Mouse (Mus musculus): Measurements from ENCODE around the gene Taf8. TPM values are rescaled to one million over a fixed set of nuclear protein-coding genes. Genes with fewer than 3 reads are reported as not detected.
A peak's percentile ranks its signal among the peaks of the same experiment; 100 is the strongest.

Gene Taf8
- 14.2 and 14.3 TPM in 2 replicates for polyA plus RNA-seq (2015; fragmentation: Nextera tagmentation; extraction: Ambion mirVana)

- H3K27ac ChIP-seq (ENCODE audit: low read length) = peak within 1 kb of the TSS; percentile 92
- peaks cover 20% of the 10 kb centered on the region for H3K36me3 ChIP-seq (ENCODE audit: control insufficient read depth, insufficient read depth)
- peaks cover 34% of the 10 kb centered on the region for H3K4me1 ChIP-seq (ENCODE audit: control insufficient read depth, low read depth, low read length)
- peak within 1 kb of the TSS; percentile 72 for H3K4me2 ChIP-seq (ENCODE audit: low read depth, low read length)
- peak within 1 kb of the TSS; percentile 84 for H3K4me3 ChIP-seq (ENCODE audit: low read depth, low read length)
- H3K9me3 ChIP-seq (replicated peaks; ENCODE audit: control insufficient read depth, low read length) = no peaks in the 10 kb centered on the region
- peak; percentile 92 for ATAC-seq (ENCODE audit: low read depth)
- no peaks in the 10 kb centered on the region for H3K27me3 ChIP-seq (ENCODE audit: control insufficient read depth, insufficient read depth, low read depth, low read length)
- H3K9ac ChIP-seq (ENCODE audit: low read depth, low read length) = peak within 1 kb of the TSS; percentile 92
- WGBS (ENCODE audit: insufficient replicate concordance) = 2% methylated on average over 40 of the region's 40 CpGs
Measured at GRCm38 (mm10) chr17:47501946-47502706, at the start of gene Taf8. Gene Taf8, minus strand, starts transcription at chr17:47502292.

DNA sequence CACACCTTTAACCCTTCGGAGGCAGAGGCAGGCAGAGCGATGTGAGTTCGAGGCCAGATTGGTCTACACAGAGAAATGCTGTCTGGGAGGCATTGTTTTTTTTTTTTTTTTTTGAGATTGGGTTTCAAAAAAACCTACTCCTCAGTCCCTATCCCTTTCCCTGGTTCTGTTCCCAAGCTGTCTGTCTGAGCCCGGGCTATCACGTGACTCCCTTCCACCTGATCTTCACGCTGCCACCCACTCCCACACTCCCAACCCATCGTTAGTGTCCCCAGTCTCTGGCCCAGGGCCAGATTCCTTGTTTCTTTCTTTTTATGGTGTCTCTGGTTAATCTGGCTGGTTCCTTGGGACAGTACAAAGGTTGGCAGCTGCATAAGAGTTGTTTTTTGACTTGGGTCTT lies 49.0 kb upstream of the Taf8 start:
- no peaks in the 10 kb centered on the region for H3K27me3 ChIP-seq (ENCODE audit: control insufficient read depth, insufficient read depth, low read depth, low read length)
- H3K9me3 ChIP-seq (replicated peaks; ENCODE audit: control insufficient read depth, low read length) = no peaks in the 10 kb centered on the region
- WGBS (ENCODE audit: insufficient replicate concordance) = 71% methylated on average over 7 of the region's 7 CpGs
- H3K9ac ChIP-seq (ENCODE audit: low read depth, low read length) = no peak overlapping the region
- no peak overlapping the region for H3K27ac ChIP-seq (ENCODE audit: low read length)
- H3K4me3 ChIP-seq (ENCODE audit: low read depth, low read length) = no peak overlapping the region
- peaks cover 11% of the 10 kb centered on the region for H3K4me1 ChIP-seq (ENCODE audit: control insufficient read depth, low read depth, low read length)
- no peaks in the 10 kb centered on the region for H3K36me3 ChIP-seq (ENCODE audit: control insufficient read depth, insufficient read depth)
- no peak for ATAC-seq (ENCODE audit: low read depth)
- no peak overlapping the region for H3K4me2 ChIP-seq (ENCODE audit: low read depth, low read length)

DNA sequence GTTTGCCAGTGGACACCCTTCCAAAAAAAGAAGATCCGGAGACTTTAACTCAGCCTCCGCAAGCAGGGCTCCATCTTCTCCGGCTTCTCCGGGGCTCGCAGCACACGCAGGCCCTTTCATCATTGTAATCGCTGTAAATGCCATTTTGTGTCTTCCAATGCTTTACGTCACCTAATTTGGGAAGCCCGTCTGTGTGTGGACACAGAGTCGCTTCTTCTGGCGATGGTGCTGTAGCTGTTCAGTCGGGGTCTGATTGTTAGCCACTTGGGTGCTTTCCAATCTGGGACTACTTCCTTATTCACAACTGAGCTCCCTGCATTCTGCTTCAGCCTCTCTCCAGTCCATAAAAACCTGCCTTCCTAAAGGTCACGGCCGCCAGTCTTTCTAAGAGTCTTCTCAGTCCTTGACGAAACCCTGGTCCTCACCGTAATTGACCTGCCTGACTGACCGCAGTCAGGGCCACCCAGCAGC lies 43.8 kb upstream of the Taf8 start:
- H3K27ac ChIP-seq (ENCODE audit: low read length) = no peak overlapping the region

DNA sequence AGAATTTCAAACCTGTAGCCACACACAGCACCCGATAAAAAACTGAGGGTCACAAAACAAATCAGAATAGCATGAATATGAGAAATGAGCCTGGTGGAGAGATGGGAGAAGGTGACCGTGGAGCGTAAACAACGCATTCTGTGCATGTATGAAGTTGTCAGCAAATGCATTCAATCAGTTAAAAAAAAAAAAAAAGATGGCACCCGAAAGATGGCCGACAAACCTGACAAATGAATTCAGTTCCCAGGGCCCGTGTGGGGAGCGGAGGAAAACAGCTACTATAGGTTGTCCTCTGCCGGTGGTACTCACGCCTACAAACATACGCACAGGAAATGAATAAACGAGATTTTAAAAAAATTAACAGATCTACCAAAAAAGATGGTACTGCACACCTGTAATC lies 43.1 kb upstream of the Taf8 start:
- WGBS (ENCODE audit: insufficient replicate concordance) = 85% methylated on average over 12 of the region's 12 CpGs
- no peak for ATAC-seq (ENCODE audit: low read depth)

More for the DNA sequence above, 43.8 kb upstream of the Taf8 start:
- no peak overlapping the region for H3K9ac ChIP-seq (ENCODE audit: low read depth, low read length)
- H3K4me2 ChIP-seq (ENCODE audit: low read depth, low read length) = no peak overlapping the region
- no peaks in the 10 kb centered on the region for H3K27me3 ChIP-seq (ENCODE audit: control insufficient read depth, insufficient read depth, low read depth, low read length)
- H3K4me1 ChIP-seq (ENCODE audit: control insufficient read depth, low read depth, low read length) = peaks cover 30% of the 10 kb centered on the region
- H3K36me3 ChIP-seq (ENCODE audit: control insufficient read depth, insufficient read depth) = no peaks in the 10 kb centered on the region
- no peaks in the 10 kb centered on the region for H3K9me3 ChIP-seq (replicated peaks; ENCODE audit: control insufficient read depth, low read length)
- 88% methylated on average over 17 of the region's 17 CpGs for WGBS (ENCODE audit: insufficient replicate concordance)
- no peak overlapping the region for H3K4me3 ChIP-seq (ENCODE audit: low read depth, low read length)
- ATAC-seq (ENCODE audit: low read depth) = no peak

GRCm38 (mm10) chr17:47543051-47543650 lies 41.1 kb upstream of the Taf8 start:
- Histone ChIP-seq H3K9me3 (replicated peaks; ENCODE audit: control insufficient read depth, low read length) (no peaks in the 10 kb centered on the region), H3K27ac (ENCODE audit: low read length) (peak overlapping the region; percentile 5), H3K4me3 (ENCODE audit: low read depth, low read length) (no peak overlapping the region), H3K9ac (ENCODE audit: low read depth, low read length) (no peak overlapping the region), H3K4me2 (ENCODE audit: low read depth, low read length) (no peak overlapping the region), H3K36me3 (ENCODE audit: control insufficient read depth, insufficient read depth) (no peaks in the 10 kb centered on the region), H3K27me3 (ENCODE audit: control insufficient read depth, insufficient read depth, low read depth, low read length) (no peaks in the 10 kb centered on the region), H3K4me1 (ENCODE audit: control insufficient read depth, low read depth, low read length) (peaks cover 36% of the 10 kb centered on the region)
- WGBS (ENCODE audit: insufficient replicate concordance) = 43% methylated on average over 7 of the region's 7 CpGs
- peak; percentile 46; the same call in 1 of the 2 replicates for ATAC-seq (ENCODE audit: low read depth)

More for the DNA sequence above, 43.1 kb upstream of the Taf8 start:
- Histone ChIP-seq H3K4me3 (ENCODE audit: low read depth, low read length) (no peak overlapping the region), H3K4me2 (ENCODE audit: low read depth, low read length) (no peak overlapping the region), H3K36me3 (ENCODE audit: control insufficient read depth, insufficient read depth) (no peaks in the 10 kb centered on the region), H3K9ac (ENCODE audit: low read depth, low read length) (no peak overlapping the region), H3K27me3 (ENCODE audit: control insufficient read depth, insufficient read depth, low read depth, low read length) (no peaks in the 10 kb centered on the region), H3K9me3 (replicated peaks; ENCODE audit: control insufficient read depth, low read length) (no peaks in the 10 kb centered on the region), H3K4me1 (ENCODE audit: control insufficient read depth, low read depth, low read length) (peaks cover 26% of the 10 kb centered on the region), H3K27ac (ENCODE audit: low read length) (no peak overlapping the region)

- no peak overlapping the region for H3K4me3 ChIP-seq (ENCODE audit: low read depth, low read length)
- H3K27me3 ChIP-seq (ENCODE audit: control insufficient read depth, insufficient read depth, low read depth, low read length) = no peaks in the 10 kb centered on the region
- H3K4me1 ChIP-seq (ENCODE audit: control insufficient read depth, low read depth, low read length) = peaks cover 45% of the 10 kb centered on the region
- H3K27ac ChIP-seq (ENCODE audit: low read length) = peak overlapping the region; percentile 13; the same call in 1 of the 2 replicates
- WGBS (ENCODE audit: insufficient replicate concordance) = 23% methylated on average over 5 of the region's 5 CpGs
- no peaks in the 10 kb centered on the region for H3K36me3 ChIP-seq (ENCODE audit: control insufficient read depth, insufficient read depth)
- H3K9me3 ChIP-seq (replicated peaks; ENCODE audit: control insufficient read depth, low read length) = no peaks in the 10 kb centered on the region
- H3K9ac ChIP-seq (ENCODE audit: low read depth, low read length) = no peak overlapping the region
- H3K4me2 ChIP-seq (ENCODE audit: low read depth, low read length) = no peak overlapping the region
- peak; percentile 37; the same call in 1 of the 2 replicates for ATAC-seq (ENCODE audit: low read depth)
Measured at GRCm38 (mm10) chr17:47542061-47542460, 40.0 kb upstream of the Taf8 start.

DNA sequence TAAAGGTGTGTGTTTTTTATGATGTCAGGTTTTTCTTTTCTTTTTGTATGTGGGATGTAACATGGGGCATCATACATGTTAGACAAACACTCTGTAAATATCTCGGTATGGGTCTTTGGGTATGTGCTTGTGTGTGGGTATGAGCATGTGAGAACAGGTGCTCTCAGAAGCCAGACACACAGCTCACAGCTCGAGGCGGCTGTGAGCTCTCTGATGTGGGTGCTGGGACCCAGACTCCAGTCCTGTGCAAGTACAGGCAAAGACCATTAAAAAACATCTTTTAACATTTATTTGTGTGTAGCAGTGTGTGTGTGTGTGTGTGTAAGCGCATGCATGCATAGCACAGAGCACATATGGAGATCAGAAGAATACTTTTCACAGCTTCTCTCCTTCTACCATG lies 37.0 kb upstream of the Taf8 start:
- Histone ChIP-seq H3K4me2 (ENCODE audit: low read depth, low read length) (no peak overlapping the region), H3K27me3 (ENCODE audit: control insufficient read depth, insufficient read depth, low read depth, low read length) (no peaks in the 10 kb centered on the region), H3K4me1 (ENCODE audit: control insufficient read depth, low read depth, low read length) (peaks cover 68% of the 10 kb centered on the region), H3K9me3 (replicated peaks; ENCODE audit: control insufficient read depth, low read length) (no peaks in the 10 kb centered on the region), H3K36me3 (ENCODE audit: control insufficient read depth, insufficient read depth) (no peaks in the 10 kb centered on the region), H3K9ac (ENCODE audit: low read depth, low read length) (peak overlapping the region; percentile 13; the same call in 1 of the 2 replicates), H3K27ac (ENCODE audit: low read length) (peak overlapping the region; percentile 70), H3K4me3 (ENCODE audit: low read depth, low read length) (no peak overlapping the region)
- no peak for ATAC-seq (ENCODE audit: low read depth)
- WGBS (ENCODE audit: insufficient replicate concordance) = 80% methylated on average over 4 of the region's 4 CpGs

DNA sequence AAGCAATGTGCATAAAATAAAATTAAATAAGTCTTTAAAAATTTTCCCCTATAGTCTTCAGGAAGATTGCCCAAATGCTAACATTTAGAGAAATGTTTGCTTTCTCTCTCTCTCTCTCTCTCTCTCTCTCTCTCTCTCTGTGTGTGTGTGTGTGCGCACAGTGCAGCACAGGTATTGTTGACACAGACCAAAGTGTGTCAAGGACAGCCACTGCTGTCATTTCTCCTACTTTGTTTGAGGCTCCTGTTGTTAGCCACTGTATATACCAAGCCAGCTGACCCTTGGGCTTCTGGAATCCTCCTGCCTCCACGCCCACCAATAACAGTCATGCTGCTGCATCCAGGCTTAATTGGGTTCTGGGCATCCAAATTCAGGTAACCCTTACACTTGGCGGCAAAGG lies 36.0 kb upstream of the Taf8 start:
- H3K27me3 ChIP-seq (ENCODE audit: control insufficient read depth, insufficient read depth, low read depth, low read length) = no peaks in the 10 kb centered on the region
- 80% methylated on average over 3 of the region's 3 CpGs for WGBS (ENCODE audit: insufficient replicate concordance)
- H3K9ac ChIP-seq (ENCODE audit: low read depth, low read length) = no peak overlapping the region
- no peak overlapping the region for H3K4me2 ChIP-seq (ENCODE audit: low read depth, low read length)
- no peak overlapping the region for H3K4me3 ChIP-seq (ENCODE audit: low read depth, low read length)
- H3K4me1 ChIP-seq (ENCODE audit: control insufficient read depth, low read depth, low read length) = peaks cover 72% of the 10 kb centered on the region
- H3K9me3 ChIP-seq (replicated peaks; ENCODE audit: control insufficient read depth, low read length) = no peaks in the 10 kb centered on the region
- no peaks in the 10 kb centered on the region for H3K36me3 ChIP-seq (ENCODE audit: control insufficient read depth, insufficient read depth)
- ATAC-seq (ENCODE audit: low read depth) = peak; percentile 18; the same call in 1 of the 2 replicates
- peak overlapping the region; percentile 58 for H3K27ac ChIP-seq (ENCODE audit: low read length)

- Histone ChIP-seq H3K9ac (ENCODE audit: low read depth, low read length) (peak overlapping the region; percentile 58), H3K4me2 (ENCODE audit: low read depth, low read length) (peak overlapping the region; percentile 60), H3K27me3 (ENCODE audit: control insufficient read depth, insufficient read depth, low read depth, low read length) (no peaks in the 10 kb centered on the region), H3K4me1 (ENCODE audit: control insufficient read depth, low read depth, low read length) (peaks cover 73% of the 10 kb centered on the region), H3K9me3 (replicated peaks; ENCODE audit: control insufficient read depth, low read length) (no peaks in the 10 kb centered on the region), H3K27ac (ENCODE audit: low read length) (peak overlapping the region; percentile 90), H3K36me3 (ENCODE audit: control insufficient read depth, insufficient read depth) (no peaks in the 10 kb centered on the region), H3K4me3 (ENCODE audit: low read depth, low read length) (peak overlapping the region; percentile 19)
- peak; percentile 89 for ATAC-seq (ENCODE audit: low read depth)
- 12% methylated on average over 9 of the region's 9 CpGs for WGBS (ENCODE audit: insufficient replicate concordance)
Measured at GRCm38 (mm10) chr17:47535812-47536236, 33.7 kb upstream of the Taf8 start.

Measured in liver, embryonic 16.5 days (tissue).